Mouse (Mus musculus): ENCODE results near the gene Gm45062. TPM values are rescaled to one million over a fixed set of nuclear protein-coding genes. Genes with fewer than 3 reads are reported as not detected.

Gene Gm45062
- polyA plus RNA-seq, 1 experiment from 2014 or later: 8.1 TPM

DNA sequence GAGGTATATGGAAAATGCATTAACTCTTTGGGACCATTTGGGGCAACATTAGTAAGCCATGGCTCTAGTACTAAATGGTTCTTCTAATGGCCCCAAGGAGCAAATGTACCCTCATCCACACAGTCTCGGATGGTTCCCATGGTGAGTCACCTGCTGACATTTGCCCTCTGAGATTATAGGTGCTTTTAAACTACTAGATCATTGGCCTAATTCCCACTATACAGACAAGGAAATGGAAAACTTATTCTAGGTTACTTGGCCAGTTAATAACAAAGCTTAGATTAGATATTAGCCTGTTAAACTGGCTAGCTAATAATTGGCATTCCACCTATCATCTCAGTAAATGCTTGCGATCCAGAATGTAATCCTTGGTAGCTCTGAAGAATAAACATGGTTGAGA, 203.2 kb downstream of the Gm45062 start:
- Histone ChIP-seq H3K9ac (no peak overlapping the region), H3K27me3 (no peaks in the 10 kb centered on the region), H3K4me2 (replicated peaks) (no peak overlapping the region), H3K36me3 (no peaks in the 10 kb centered on the region), H3K4me3 (replicated peaks) (no peak overlapping the region), H3K4me1 (no peaks in the 10 kb centered on the region), H3K27ac (replicated peaks) (no peak overlapping the region), H3K9me3 (replicated peaks) (no peaks in the 10 kb centered on the region)
- no peak for ATAC-seq (ENCODE audit: insufficient number of reproducible peaks, low FRiP score, low TSS enrichment, low read depth)
- WGBS: 88% methylated on average over 2 of the region's 2 CpGs

DNA sequence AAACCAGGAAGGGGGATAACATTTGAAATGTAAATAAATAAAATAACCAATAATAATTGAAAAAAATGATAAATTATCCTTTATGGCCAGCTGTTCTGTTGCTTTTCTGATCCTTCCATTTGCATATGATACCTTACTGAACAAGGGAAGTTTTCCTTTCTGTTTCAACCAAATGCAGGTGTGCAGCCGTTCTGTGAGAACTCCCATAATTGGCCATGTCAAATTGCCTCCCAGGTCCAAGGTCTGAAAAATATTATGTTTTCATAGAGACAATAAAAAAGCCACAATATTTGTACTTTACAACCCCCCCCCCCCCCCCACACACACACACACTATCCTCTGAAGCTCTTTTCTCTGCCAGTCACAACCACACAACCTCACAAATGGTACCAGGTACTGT, 206.1 kb downstream of the Gm45062 start:
- Histone ChIP-seq H3K27ac (replicated peaks) (no peak overlapping the region), H3K27me3 (no peaks in the 10 kb centered on the region), H3K4me1 (no peaks in the 10 kb centered on the region), H3K9me3 (replicated peaks) (no peaks in the 10 kb centered on the region), H3K4me3 (replicated peaks) (no peak overlapping the region), H3K4me2 (replicated peaks) (no peak overlapping the region), H3K36me3 (no peaks in the 10 kb centered on the region), H3K9ac (no peak overlapping the region)
- no peak for ATAC-seq (ENCODE audit: insufficient number of reproducible peaks, low FRiP score, low TSS enrichment, low read depth)
- WGBS: 34% methylated on average over 1 of the region's 1 CpGs

DNA sequence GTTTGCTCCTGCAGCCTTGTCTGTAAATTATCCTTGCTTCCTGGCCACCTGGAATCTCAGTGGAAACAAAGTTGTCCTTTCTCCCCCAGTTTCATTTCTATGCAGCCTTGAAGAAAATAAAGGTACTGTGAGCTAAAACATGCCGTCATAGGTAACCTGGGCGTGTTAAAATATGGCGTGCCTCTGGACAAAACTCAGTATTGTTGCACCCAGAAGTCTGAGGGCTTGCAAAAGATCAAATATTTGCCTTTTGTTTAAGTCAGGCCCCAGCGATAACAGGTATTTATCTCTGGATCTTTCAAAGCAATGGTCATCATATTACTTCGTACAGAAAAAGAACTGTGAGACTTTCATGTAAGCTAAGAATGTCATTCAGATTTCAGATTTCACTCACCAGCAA, 206.7 kb downstream of the Gm45062 start:
- H3K9me3 ChIP-seq (replicated peaks): no peaks in the 10 kb centered on the region
- ATAC-seq (ENCODE audit: insufficient number of reproducible peaks, low FRiP score, low TSS enrichment, low read depth): no peak
- no peaks in the 10 kb centered on the region for H3K36me3 ChIP-seq
- no peak overlapping the region for H3K9ac ChIP-seq
- H3K27ac ChIP-seq (replicated peaks): no peak overlapping the region
- no peak overlapping the region for H3K4me2 ChIP-seq (replicated peaks)
- WGBS: 74% methylated on average over 5 of the region's 5 CpGs
- no peaks in the 10 kb centered on the region for H3K27me3 ChIP-seq
- no peak overlapping the region for H3K4me3 ChIP-seq (replicated peaks)
- H3K4me1 ChIP-seq: no peaks in the 10 kb centered on the region

DNA sequence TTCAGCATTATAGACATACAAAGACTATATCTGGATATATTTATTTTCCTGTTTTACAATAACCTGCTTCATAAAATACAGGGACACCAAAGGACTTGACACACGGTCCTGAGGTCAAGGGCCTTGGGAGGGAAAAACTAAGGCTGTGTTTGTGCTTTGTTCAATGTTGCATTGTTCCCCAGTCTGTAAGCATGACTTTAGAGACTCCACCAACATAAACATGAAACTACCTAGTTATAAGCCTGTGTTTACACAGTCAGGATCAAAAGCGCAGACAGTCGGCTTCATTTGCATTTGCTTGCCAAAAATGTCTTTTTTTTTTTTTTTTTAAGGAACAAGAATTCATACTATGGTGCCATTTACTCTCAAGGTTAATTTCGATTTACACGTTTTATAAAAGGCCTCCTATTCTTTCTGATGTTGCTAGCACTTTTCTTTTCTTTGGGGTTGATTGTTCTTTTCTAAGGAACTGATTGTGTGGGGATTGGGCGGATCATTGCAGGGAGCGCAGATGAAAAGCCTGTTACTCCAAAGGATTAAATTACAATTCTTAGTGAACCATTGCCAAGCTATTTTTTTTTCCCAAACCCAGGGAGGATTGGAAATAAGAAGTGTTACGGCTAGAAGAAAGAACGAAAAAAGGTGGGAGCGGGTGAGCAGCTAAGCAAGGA, 208.6 kb downstream of the Gm45062 start:
- Histone ChIP-seq H3K9me3 (replicated peaks) (no peaks in the 10 kb centered on the region), H3K36me3 (no peaks in the 10 kb centered on the region), H3K27ac (replicated peaks) (no peak overlapping the region), H3K4me2 (replicated peaks) (no peak overlapping the region), H3K4me1 (no peaks in the 10 kb centered on the region), H3K9ac (no peak overlapping the region), H3K27me3 (no peaks in the 10 kb centered on the region), H3K4me3 (replicated peaks) (no peak overlapping the region)
- WGBS: 56% methylated on average over 10 of the region's 10 CpGs
- no peak for ATAC-seq (ENCODE audit: insufficient number of reproducible peaks, low FRiP score, low TSS enrichment, low read depth)

- WGBS: 89% methylated on average over 3 of the region's 3 CpGs
- no peaks in the 10 kb centered on the region for H3K27me3 ChIP-seq
- no peak for ATAC-seq (ENCODE audit: insufficient number of reproducible peaks, low FRiP score, low TSS enrichment, low read depth)
- H3K4me1 ChIP-seq: no peaks in the 10 kb centered on the region
- H3K9ac ChIP-seq: no peak overlapping the region
- H3K36me3 ChIP-seq: no peaks in the 10 kb centered on the region
- no peaks in the 10 kb centered on the region for H3K9me3 ChIP-seq (replicated peaks)
- H3K27ac ChIP-seq (replicated peaks): no peak overlapping the region
- no peak overlapping the region for H3K4me3 ChIP-seq (replicated peaks)
- no peak overlapping the region for H3K4me2 ChIP-seq (replicated peaks)
Measured at GRCm38 (mm10) chr6:8469918-8470317, 210.7 kb downstream of the Gm45062 start.

GRCm38 (mm10) chr6:8472125-8472524, 212.9 kb downstream of the Gm45062 start:
- H3K27me3 ChIP-seq: no peaks in the 10 kb centered on the region
- H3K4me1 ChIP-seq: no peaks in the 10 kb centered on the region
- H3K27ac ChIP-seq (replicated peaks): no peak overlapping the region
- H3K9me3 ChIP-seq (replicated peaks): no peaks in the 10 kb centered on the region
- 83% methylated on average over 3 of the region's 3 CpGs for WGBS
- H3K36me3 ChIP-seq: no peaks in the 10 kb centered on the region
- H3K4me3 ChIP-seq (replicated peaks): no peak overlapping the region
- H3K4me2 ChIP-seq (replicated peaks): no peak overlapping the region
- H3K9ac ChIP-seq: no peak overlapping the region
- ATAC-seq (ENCODE audit: insufficient number of reproducible peaks, low FRiP score, low TSS enrichment, low read depth): no peak

DNA sequence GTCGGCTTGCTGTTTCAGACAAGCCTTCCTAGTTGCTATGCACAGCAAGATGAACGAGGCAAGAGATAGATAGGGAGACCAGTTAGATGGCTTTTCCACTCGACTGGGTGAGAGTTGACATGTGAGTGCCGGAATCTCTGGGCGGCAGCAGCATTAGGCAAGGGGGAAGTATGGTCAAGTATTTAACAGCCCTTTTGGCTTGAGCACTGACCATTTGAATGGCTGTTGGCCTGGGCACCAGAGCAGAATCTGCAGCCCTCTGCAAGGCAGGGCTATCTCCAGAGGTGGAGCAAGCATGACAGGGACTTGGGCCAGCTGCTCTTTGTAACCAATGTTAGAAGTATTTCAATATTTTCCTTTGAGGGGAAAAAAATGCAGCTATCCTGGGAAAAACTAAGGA, 213.7 kb downstream of the Gm45062 start:
- WGBS: 69% methylated on average over 5 of the region's 5 CpGs
- Histone ChIP-seq H3K4me3 (replicated peaks) (no peak overlapping the region), H3K27me3 (no peaks in the 10 kb centered on the region), H3K9me3 (replicated peaks) (no peaks in the 10 kb centered on the region), H3K4me2 (replicated peaks) (no peak overlapping the region), H3K36me3 (no peaks in the 10 kb centered on the region), H3K4me1 (no peaks in the 10 kb centered on the region), H3K9ac (no peak overlapping the region), H3K27ac (replicated peaks) (no peak overlapping the region)
- no peak for ATAC-seq (ENCODE audit: insufficient number of reproducible peaks, low FRiP score, low TSS enrichment, low read depth)

DNA sequence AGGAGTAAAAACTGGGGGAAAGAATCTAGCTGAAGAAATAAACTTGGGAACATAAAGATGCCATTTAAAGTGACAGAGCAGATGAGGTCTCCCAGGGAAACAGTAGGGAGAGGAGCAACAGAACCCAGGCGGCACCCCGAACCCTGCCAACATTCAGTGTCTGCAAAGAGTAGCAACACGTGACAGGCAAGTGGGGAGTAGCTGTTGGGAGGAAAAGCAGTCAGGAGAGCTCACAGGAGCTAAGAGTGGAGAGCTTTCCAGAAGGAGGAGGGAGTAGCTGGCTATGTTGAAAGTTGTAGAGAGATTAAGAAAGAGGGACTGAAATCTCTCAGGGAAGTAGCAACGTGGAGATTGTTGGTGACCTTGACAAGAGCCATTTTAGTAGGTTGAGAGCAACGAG, 214.2 kb downstream of the Gm45062 start:
- Histone ChIP-seq H3K9ac (no peak overlapping the region), H3K4me1 (no peaks in the 10 kb centered on the region), H3K4me2 (replicated peaks) (no peak overlapping the region), H3K27me3 (no peaks in the 10 kb centered on the region), H3K36me3 (no peaks in the 10 kb centered on the region), H3K4me3 (replicated peaks) (no peak overlapping the region), H3K9me3 (replicated peaks) (no peaks in the 10 kb centered on the region), H3K27ac (replicated peaks) (no peak overlapping the region)
- no peak for ATAC-seq (ENCODE audit: insufficient number of reproducible peaks, low FRiP score, low TSS enrichment, low read depth)
- WGBS: 62% methylated on average over 5 of the region's 5 CpGs

- H3K27me3 ChIP-seq: no peaks in the 10 kb centered on the region
- ATAC-seq (ENCODE audit: insufficient number of reproducible peaks, low FRiP score, low TSS enrichment, low read depth): no peak
- 72% methylated on average over 3 of the region's 3 CpGs for WGBS
- H3K27ac ChIP-seq (replicated peaks): no peak overlapping the region
- H3K4me2 ChIP-seq (replicated peaks): no peak overlapping the region
- no peaks in the 10 kb centered on the region for H3K4me1 ChIP-seq
- no peaks in the 10 kb centered on the region for H3K9me3 ChIP-seq (replicated peaks)
- H3K36me3 ChIP-seq: no peaks in the 10 kb centered on the region
- H3K9ac ChIP-seq: no peak overlapping the region
- H3K4me3 ChIP-seq (replicated peaks): no peak overlapping the region
Measured at GRCm38 (mm10) chr6:8474316-8474715, 215.1 kb downstream of the Gm45062 start.

DNA sequence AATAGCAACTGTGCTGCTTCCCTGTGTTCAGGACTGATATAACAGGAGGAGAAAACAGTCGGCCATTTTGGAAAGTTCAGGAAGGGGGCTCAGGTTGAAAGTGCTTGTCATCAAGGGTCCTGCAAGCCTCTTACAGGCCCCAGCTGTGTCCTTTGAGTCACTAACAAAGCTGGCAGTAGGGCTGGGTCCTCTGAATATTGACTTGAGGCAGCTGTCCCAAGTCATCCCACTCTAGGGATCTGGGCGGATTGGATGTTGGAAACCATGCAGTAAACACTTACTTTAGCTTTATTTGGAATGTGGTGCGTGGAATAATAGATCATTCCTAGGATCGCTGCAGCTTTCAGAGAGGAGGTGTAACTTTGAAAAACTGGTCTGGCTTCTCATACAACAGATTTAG, 215.6 kb downstream of the Gm45062 start:
- Histone ChIP-seq H3K27me3 (no peaks in the 10 kb centered on the region), H3K4me2 (replicated peaks) (no peak overlapping the region), H3K4me3 (replicated peaks) (no peak overlapping the region), H3K27ac (replicated peaks) (no peak overlapping the region), H3K4me1 (no peaks in the 10 kb centered on the region), H3K36me3 (no peaks in the 10 kb centered on the region), H3K9ac (no peak overlapping the region), H3K9me3 (replicated peaks) (no peaks in the 10 kb centered on the region)
- ATAC-seq (ENCODE audit: insufficient number of reproducible peaks, low FRiP score, low TSS enrichment, low read depth): no peak
- WGBS: 80% methylated on average over 4 of the region's 4 CpGs

DNA sequence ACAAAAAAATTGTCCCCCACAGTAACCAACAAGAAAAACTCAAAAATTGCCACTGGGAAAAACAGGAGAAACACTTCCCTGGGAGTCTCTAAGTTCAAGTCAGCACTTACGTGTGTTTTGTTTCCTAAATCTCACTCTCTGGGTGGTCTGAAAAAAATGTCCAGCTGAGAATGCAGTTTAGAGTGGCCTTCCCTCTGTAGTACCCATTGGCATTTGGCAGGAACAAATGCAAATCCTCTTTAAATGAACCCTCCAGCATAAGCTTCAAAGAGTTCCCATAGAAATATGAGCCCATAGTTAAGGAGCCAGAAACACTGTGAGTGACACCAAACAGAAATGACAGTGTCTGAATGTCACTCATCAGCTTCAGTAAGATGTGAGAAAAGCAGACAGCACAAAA, 219.9 kb downstream of the Gm45062 start:
- Histone ChIP-seq H3K4me3 (replicated peaks) (no peak overlapping the region), H3K9me3 (replicated peaks) (no peaks in the 10 kb centered on the region), H3K27me3 (no peaks in the 10 kb centered on the region), H3K36me3 (no peaks in the 10 kb centered on the region), H3K27ac (replicated peaks) (no peak overlapping the region), H3K4me2 (replicated peaks) (no peak overlapping the region), H3K9ac (no peak overlapping the region), H3K4me1 (no peaks in the 10 kb centered on the region)
- WGBS: 32% methylated on average over 1 of the region's 1 CpGs
- ATAC-seq (ENCODE audit: insufficient number of reproducible peaks, low FRiP score, low TSS enrichment, low read depth): no peak

DNA sequence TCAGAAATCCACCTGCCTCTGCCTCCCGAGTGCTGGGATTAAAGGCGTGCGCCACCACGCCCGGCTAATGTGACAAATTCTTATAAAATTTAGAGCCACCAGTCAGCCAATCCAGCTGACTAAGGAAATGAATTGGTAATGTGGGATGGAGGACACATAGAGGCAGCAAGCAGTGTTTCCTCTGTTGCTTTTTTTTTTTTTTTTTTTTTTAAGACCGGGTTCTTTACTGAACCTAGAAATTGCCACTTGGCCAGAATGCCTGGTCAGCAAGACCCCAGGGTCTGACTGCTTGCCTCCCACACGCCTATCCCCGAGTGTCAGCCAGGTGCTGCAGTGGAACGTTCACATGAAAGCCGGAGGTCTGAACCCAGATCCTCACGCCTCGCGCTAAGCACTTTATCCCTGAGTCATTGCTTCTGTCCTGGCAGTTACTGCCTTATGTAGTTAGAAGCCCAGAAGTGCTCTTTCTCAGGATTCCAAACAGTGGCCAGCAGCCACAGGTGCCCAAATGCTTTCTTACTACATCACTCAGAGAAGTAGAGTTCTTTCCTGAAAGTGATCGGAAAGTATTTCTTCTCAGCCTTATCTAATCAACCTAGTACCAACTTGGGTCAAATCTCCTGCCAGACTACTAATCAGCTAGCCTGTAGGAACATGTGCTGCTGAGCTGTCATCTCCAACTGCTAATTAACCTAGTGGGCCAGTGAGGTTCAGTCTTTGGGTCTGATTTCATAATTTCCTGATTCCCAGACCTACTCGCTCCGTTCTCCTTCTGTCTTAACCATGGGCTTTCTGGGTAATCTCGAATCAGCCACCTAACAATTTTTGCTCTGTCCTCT, 225.4 kb downstream of the Gm45062 start:
- Histone ChIP-seq H3K4me2 (replicated peaks) (no peak overlapping the region), H3K27ac (replicated peaks) (no peak overlapping the region), H3K27me3 (no peaks in the 10 kb centered on the region), H3K4me3 (replicated peaks) (no peak overlapping the region), H3K36me3 (no peaks in the 10 kb centered on the region), H3K9me3 (replicated peaks) (no peaks in the 10 kb centered on the region), H3K9ac (no peak overlapping the region), H3K4me1 (no peaks in the 10 kb centered on the region)
- 88% methylated on average over 17 of the region's 17 CpGs for WGBS
- ATAC-seq (ENCODE audit: insufficient number of reproducible peaks, low FRiP score, low TSS enrichment, low read depth): no peak

All from embryonic facial prominence, embryonic 15.5 days (tissue).